Mouse (Mus musculus): ENCODE measurements around the gene Ube2f.

Ube2f gene

GRCm38 (mm10) chr1:91249564-91250414 lies at the start of gene Ube2f:
TSS of gene Ube2f (plus strand) at chr1:91250304.
- DNase-seq (ENCODE audit: low spot score in 2 of 2): peak; percentile 98 to 99

- DNase-seq (ENCODE audit: low spot score in 2 of 2): no peak
These were observed 49.0 kb upstream of the Ube2f start for GRCm38 (mm10) chr1:91201122-91201521.

GRCm38 (mm10) chr1:91204221-91204765 lies 45.8 kb upstream of the Ube2f start:
- no peak for DNase-seq (ENCODE audit: low spot score in 2 of 2)

- DNase-seq (ENCODE audit: low spot score in 2 of 2): no peak
These were observed 44.5 kb upstream of the Ube2f start for GRCm38 (mm10) chr1:91205651-91206050.

- DNase-seq (ENCODE audit: low spot score in 2 of 2): no peak
These were observed 43.8 kb upstream of the Ube2f start for GRCm38 (mm10) chr1:91206336-91206735.

GRCm38 (mm10) chr1:91206873-91207272 lies 43.2 kb upstream of the Ube2f start:
- peak; percentile 70 to 83 for DNase-seq (ENCODE audit: low spot score in 2 of 2)

- DNase-seq (ENCODE audit: low spot score in 2 of 2): no peak
These were observed 42.6 kb upstream of the Ube2f start for GRCm38 (mm10) chr1:91207334-91208074.

- peak; percentile 86 to 89 for DNase-seq (ENCODE audit: low spot score in 2 of 2)
These were observed 40.8 kb upstream of the Ube2f start for GRCm38 (mm10) chr1:91209343-91209742.

- DNase-seq (ENCODE audit: low spot score in 2 of 2): peak; percentile 95 to 96
These were observed 40.3 kb upstream of the Ube2f start for GRCm38 (mm10) chr1:91209785-91210184.

- DNase-seq (ENCODE audit: low spot score in 2 of 2): peak; percentile 74 to 82
These were observed 39.0 kb upstream of the Ube2f start for GRCm38 (mm10) chr1:91211099-91211498.

GRCm38 (mm10) chr1:91211591-91212008 lies 38.5 kb upstream of the Ube2f start:
- peak in 1 of 2 experiments; percentile 63 for DNase-seq (ENCODE audit: low spot score in 2 of 2)

- no peak for DNase-seq (ENCODE audit: low spot score in 2 of 2)
These were observed 34.8 kb upstream of the Ube2f start for GRCm38 (mm10) chr1:91215264-91215663.

GRCm38 (mm10) chr1:91215981-91216380 lies 34.1 kb upstream of the Ube2f start:
- DNase-seq (ENCODE audit: low spot score in 2 of 2): peak; percentile 62

GRCm38 (mm10) chr1:91216504-91217267 lies 33.4 kb upstream of the Ube2f start:
- no peak for DNase-seq (ENCODE audit: low spot score in 2 of 2)

- DNase-seq (ENCODE audit: low spot score in 2 of 2): no peak
These were observed 30.3 kb upstream of the Ube2f start for GRCm38 (mm10) chr1:91219641-91220321.

- no peak for DNase-seq (ENCODE audit: low spot score in 2 of 2)
These were observed 29.8 kb upstream of the Ube2f start for GRCm38 (mm10) chr1:91220322-91220672.

GRCm38 (mm10) chr1:91226562-91226961 lies 23.5 kb upstream of the Ube2f start:
- no peak for DNase-seq (ENCODE audit: low spot score in 2 of 2)

GRCm38 (mm10) chr1:91227381-91228054 lies 22.6 kb upstream of the Ube2f start:
- DNase-seq (ENCODE audit: low spot score in 2 of 2): no peak

GRCm38 (mm10) chr1:91231142-91231541 lies 19.0 kb upstream of the Ube2f start:
- no peak for DNase-seq (ENCODE audit: low spot score in 2 of 2)

GRCm38 (mm10) chr1:91231896-91232295 lies 18.2 kb upstream of the Ube2f start:
- DNase-seq (ENCODE audit: low spot score in 2 of 2): no peak

- DNase-seq (ENCODE audit: low spot score in 2 of 2): no peak
These were observed 14.7 kb upstream of the Ube2f start for GRCm38 (mm10) chr1:91235395-91235794.

Data from right cerebral cortex, postnatal 10 days (tissue).